Mouse (Mus musculus) intestine, embryonic 14.5 days (tissue): ENCODE measurements at regions not wholly inside any gene's neighbourhood (a gene's known extent, or its start where the extent isn't known, plus 50 kb on each side); places are given as distances from the start of the nearest gene placed in this dataset.

Source experiments
- ATAC-seq: fragments of 200-750 bp; cut with Nextera tagmentation; replicated peaks from 2 replicates; pipeline ENCODE4 v1.8.0; 2017; ENCODE audit warnings: low read depth, moderate number of reproducible peaks, moderate TSS enrichment, moderate library complexity; ENCODE audit not compliant: low FRiP score, low TSS enrichment
- DNase-seq: peaks from one replicate; pipeline ENCODE4 v3.0.0-alpha.2; 2018; ENCODE audit warnings: low spot score
- H3K27ac ChIP-seq: fragments of 300-500 bp; sonication (generic); 2 replicates; pipeline ENCODE4 v1.5.1; 2014; ENCODE audit warnings: low read depth, mild to moderate bottlenecking, control low read depth
- H3K27me3 ChIP-seq: fragments of 300-500 bp; sonication (generic); replicated peaks from 2 replicates; pipeline ENCODE4 v1.6.1; 2014; ENCODE audit warnings: low read length, control low read depth; ENCODE audit not compliant: control insufficient read depth, insufficient read depth
- H3K36me3 ChIP-seq: fragments of 300-500 bp; sonication (generic); 2 replicates; pipeline ENCODE4 v1.6.1; 2014; ENCODE audit warnings: low read length, control low read depth; ENCODE audit not compliant: control insufficient read depth, insufficient read depth
- H3K4me1 ChIP-seq: fragments of 300-500 bp; sonication (generic); replicated peaks from 2 replicates; pipeline ENCODE4 v1.6.1; 2014; ENCODE audit warnings: low read length, control low read depth, mixed read lengths; ENCODE audit not compliant: control insufficient read depth, insufficient read depth
- H3K4me2 ChIP-seq: fragments of 300-500 bp; sonication (generic); 2 replicates; pipeline ENCODE4 v1.6.1; 2014; ENCODE audit warnings: low read length
- H3K4me3 ChIP-seq: fragments of 300-500 bp; sonication (generic); 2 replicates; pipeline ENCODE4 v1.5.1; 2014; ENCODE audit warnings: low read depth, low read length, control low read depth, mixed read lengths
- H3K9ac ChIP-seq: fragments of 300-500 bp; sonication (generic); 2 replicates; pipeline ENCODE4 v1.6.1; 2014; ENCODE audit warnings: mild to moderate bottlenecking, low read length
- H3K9me3 ChIP-seq: fragments of 300-500 bp; sonication (generic); 2 replicates; pipeline ENCODE4 v1.6.1; 2016; ENCODE audit warnings: low read length, control low read depth; ENCODE audit not compliant: control insufficient read depth
- WGBS: fragments of 180-500 bp; shearing (Covaris S2); extraction: QIAGEN DNeasy Blood & Tissue Kit; methylation state at CpG from one replicate; pipeline ENCODE4 v1.1.7; 2014; 5-methylcytosine and 5-hydroxymethylcytosine counted together

DNA sequence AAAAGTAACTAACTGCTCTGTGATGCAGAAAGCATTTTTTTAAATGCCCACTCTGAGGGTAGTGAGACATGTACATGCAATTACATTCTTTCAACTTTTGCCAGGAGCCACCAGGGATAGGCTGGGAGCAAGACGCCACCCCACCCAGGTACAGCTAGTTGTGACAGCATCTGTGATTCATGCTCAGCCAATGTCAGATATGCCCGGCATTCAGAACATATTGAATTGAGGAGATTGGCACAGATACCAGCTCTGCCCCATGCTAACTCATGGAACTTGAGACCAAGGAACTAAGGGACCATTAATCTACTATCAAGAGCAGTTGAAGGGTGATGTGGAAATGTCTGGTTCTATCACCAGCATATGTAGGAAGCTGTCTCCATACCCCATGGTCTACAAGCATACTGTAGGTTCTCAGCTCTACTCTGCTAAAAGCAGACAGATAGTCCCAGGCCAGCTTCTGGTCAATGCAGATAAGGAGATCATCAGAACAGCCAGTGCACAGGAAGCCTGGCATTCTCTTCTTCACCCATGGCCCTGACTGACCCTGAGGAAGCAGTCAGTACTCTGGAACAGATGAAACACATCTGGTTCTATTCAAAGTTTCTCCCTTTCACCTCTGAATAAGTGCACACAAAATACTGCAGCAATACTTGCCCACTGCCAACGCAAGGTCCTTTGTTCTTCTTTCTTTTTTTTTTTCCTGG lies 127.4 kb downstream of the Adamts15 start:
- DNase-seq = no peak
- 77% methylated on average over 3 of the region's 3 CpGs for WGBS
- H3K36me3 ChIP-seq = no peaks in the 10 kb centered on the region

DNA sequence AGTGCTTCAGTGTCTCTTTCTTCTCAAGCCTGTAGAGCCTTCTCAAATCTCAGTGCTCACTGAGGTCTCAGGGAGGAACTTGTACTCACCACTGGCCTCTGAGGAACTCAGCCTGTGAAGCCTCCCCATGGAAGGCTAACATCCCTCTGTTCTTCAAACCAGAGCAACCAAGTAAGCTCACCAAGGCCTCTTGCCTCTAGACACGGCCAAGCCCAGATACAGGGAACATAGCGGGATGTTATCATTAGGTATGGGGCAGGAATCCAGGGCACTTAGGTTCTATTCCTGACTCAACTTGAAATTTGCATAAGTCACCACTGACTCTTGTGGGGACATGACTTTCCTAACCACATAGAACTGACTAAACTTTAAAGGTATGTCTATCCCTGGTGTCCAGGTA lies 141.0 kb downstream of the Adamts15 start:
- Histone ChIP-seq H3K36me3 (no peaks in the 10 kb centered on the region), H3K27me3 (no peaks in the 10 kb centered on the region), H3K9ac (no peak overlapping the region), H3K9me3 (no peaks in the 10 kb centered on the region), H3K4me2 (no peak overlapping the region), H3K4me1 (no peaks in the 10 kb centered on the region), H3K27ac (no peak overlapping the region), H3K4me3 (no peak overlapping the region)
- DNase-seq (no peak), ATAC-seq (no peak)
- 91% methylated on average over 2 of the region's 2 CpGs for WGBS

More for the DNA sequence above, 127.4 kb downstream of the Adamts15 start:
- Histone ChIP-seq H3K27me3 (no peaks in the 10 kb centered on the region), H3K4me2 (no peak overlapping the region), H3K4me3 (no peak overlapping the region), H3K9me3 (no peaks in the 10 kb centered on the region), H3K9ac (no peak overlapping the region), H3K4me1 (0 out of 2 replicates have a peak, but pooled peaks cover 4% of the 10 kb centered on the region), H3K27ac (no peak overlapping the region)
- no peak for ATAC-seq

DNA sequence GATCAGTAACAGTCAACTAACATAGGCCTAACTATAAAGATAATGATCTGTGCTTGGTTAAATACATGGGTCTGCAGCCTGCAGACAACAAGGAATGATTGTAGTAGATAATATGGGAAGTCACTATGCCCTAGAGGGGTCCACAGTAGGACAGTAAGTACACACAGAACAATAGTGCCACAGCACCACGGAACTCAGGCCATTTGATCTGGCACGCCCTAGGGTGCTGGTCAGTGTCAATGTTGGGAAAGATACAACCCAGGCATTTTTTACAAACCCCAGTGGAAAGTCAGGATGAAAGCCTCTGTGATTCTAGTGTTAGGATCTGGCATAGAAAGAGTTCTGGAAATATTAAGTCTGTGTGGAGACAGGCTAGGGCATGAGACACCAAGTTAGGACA lies 144.4 kb downstream of the Adamts15 start:
- no peaks in the 10 kb centered on the region for H3K27me3 ChIP-seq
- H3K36me3 ChIP-seq = no peaks in the 10 kb centered on the region
- 0 out of 2 replicates have a peak, but pooled peaks cover 2% of the 10 kb centered on the region for H3K4me1 ChIP-seq
- no peak overlapping the region for H3K4me3 ChIP-seq
- no peak overlapping the region for H3K9ac ChIP-seq
- H3K27ac ChIP-seq = no peak overlapping the region
- DNase-seq (no peak), ATAC-seq (no peak)
- no peaks in the 10 kb centered on the region for H3K9me3 ChIP-seq
- H3K4me2 ChIP-seq = no peak overlapping the region
- WGBS = 67% methylated on average over 2 of the region's 2 CpGs

GRCm38 (mm10) chr9:30775161-30775560 lies 147.1 kb downstream of the Adamts15 start:
- DNase-seq (no peak), ATAC-seq (no peak)

DNA sequence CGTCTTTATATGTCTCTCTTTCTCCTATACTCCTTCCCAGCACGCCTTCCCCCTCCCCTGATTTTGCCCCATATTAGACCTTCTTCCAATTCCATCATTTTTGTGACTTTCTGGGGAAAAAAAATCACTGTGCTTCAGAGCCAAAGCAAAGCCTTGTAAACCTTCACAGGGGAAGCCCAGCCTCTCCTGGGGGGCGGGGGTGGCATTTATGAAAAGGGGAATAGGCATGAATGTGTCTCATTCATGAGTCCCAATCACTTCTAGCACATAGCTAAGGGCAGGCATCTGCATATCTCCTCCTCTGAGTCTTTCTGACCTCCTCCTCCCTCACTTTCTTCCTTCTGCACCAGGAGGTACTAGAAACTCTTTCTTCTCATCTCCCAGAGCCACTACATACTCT lies 149.8 kb downstream of the Adamts15 start:
- peaks cover 20% of the 10 kb centered on the region for H3K4me1 ChIP-seq
- no peak overlapping the region for H3K4me3 ChIP-seq
- no peaks in the 10 kb centered on the region for H3K27me3 ChIP-seq
- no peaks in the 10 kb centered on the region for H3K9me3 ChIP-seq
- ATAC-seq = no peak
- DNase-seq = no peak
- no peak overlapping the region for H3K9ac ChIP-seq
- H3K27ac ChIP-seq = no peak overlapping the region
- no peak overlapping the region for H3K4me2 ChIP-seq
- WGBS = 71% methylated on average over 3 of the region's 3 CpGs
- no peaks in the 10 kb centered on the region for H3K36me3 ChIP-seq

More at GRCm38 (mm10) chr9:30775161-30775560, 147.1 kb downstream of the Adamts15 start:
- no peak overlapping the region for H3K27ac ChIP-seq
- no peaks in the 10 kb centered on the region for H3K27me3 ChIP-seq
- no peak overlapping the region for H3K4me3 ChIP-seq
- 43% methylated on average over 6 of the region's 6 CpGs for WGBS
- no peak overlapping the region for H3K4me2 ChIP-seq
- peaks cover 6% of the 10 kb centered on the region; the same call in 1 of the 2 replicates for H3K4me1 ChIP-seq
- no peaks in the 10 kb centered on the region for H3K36me3 ChIP-seq
- H3K9me3 ChIP-seq = no peaks in the 10 kb centered on the region
- no peak overlapping the region for H3K9ac ChIP-seq

DNA sequence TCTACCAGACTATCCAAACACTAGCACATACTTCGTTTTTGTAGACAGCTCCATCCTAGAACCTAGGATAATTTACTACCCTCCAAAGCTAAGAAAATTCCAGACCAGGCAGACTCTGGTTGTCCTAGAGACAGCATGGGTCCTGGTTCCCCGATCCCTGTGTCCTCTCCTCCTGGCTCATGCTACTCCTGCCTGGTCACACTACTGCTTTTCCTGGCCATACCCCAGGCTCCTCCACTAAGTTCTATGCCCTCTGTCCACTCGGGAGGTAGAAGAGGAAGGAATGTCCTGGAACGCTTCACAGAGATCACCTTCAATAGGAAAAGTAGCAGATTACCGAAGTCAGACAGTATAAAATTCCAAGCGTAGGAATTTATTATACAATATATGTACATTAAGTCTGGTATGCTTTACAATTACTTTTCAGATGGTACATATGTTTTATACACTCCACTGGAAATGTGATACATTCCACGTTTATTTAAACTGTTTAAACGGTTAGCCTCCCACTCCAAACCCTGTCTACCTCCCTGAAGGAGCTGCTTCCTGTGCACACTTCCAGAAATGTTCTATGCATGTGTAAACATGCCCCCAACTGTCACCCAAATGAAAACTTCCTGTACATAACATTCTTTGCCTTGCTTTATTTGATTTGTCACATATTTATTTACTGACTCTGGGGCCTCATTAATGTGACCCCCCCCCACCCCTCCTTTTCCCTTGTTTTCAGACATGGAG lies 151.6 kb downstream of the Adamts15 start:
- ATAC-seq (no peak), DNase-seq (no peak)
- no peaks in the 10 kb centered on the region for H3K36me3 ChIP-seq
- no peak overlapping the region for H3K9ac ChIP-seq
- H3K27ac ChIP-seq = no peak overlapping the region
- no peak overlapping the region for H3K4me3 ChIP-seq
- H3K9me3 ChIP-seq = no peaks in the 10 kb centered on the region
- no peaks in the 10 kb centered on the region for H3K27me3 ChIP-seq
- 36% methylated on average over 8 of the region's 8 CpGs for WGBS
- no peak overlapping the region for H3K4me2 ChIP-seq
- H3K4me1 ChIP-seq = peaks cover 20% of the 10 kb centered on the region

- 41% methylated on average over 4 of the region's 4 CpGs for WGBS
These were observed 152.9 kb downstream of the Adamts15 start for GRCm38 (mm10) chr9:30769435-30769729.

GRCm38 (mm10) chr9:30768665-30769434 lies 153.4 kb downstream of the Adamts15 start:
- WGBS = 41% methylated on average over 7 of the region's 7 CpGs
- Histone ChIP-seq H3K4me1 (peaks cover 18% of the 10 kb centered on the region), H3K27ac (0 out of 2 replicates have a peak overlapping the region, but pooled peaks have one; percentile 1), H3K4me3 (no peak overlapping the region), H3K27me3 (no peaks in the 10 kb centered on the region), H3K9ac (no peak overlapping the region), H3K9me3 (no peaks in the 10 kb centered on the region), H3K4me2 (no peak overlapping the region), H3K36me3 (no peaks in the 10 kb centered on the region)
- ATAC-seq (peak; percentile 20; the same call in 1 of the 2 replicates), DNase-seq (peak; percentile 54)

More at GRCm38 (mm10) chr9:30769435-30769729, 152.9 kb downstream of the Adamts15 start:
- Histone ChIP-seq H3K36me3 (no peaks in the 10 kb centered on the region), H3K4me2 (no peak overlapping the region), H3K4me1 (peaks cover 18% of the 10 kb centered on the region), H3K9ac (no peak overlapping the region), H3K27me3 (no peaks in the 10 kb centered on the region), H3K4me3 (no peak overlapping the region), H3K27ac (no peak overlapping the region), H3K9me3 (no peaks in the 10 kb centered on the region)
- ATAC-seq (peak; percentile 66), DNase-seq (no peak)
